Mouse (Mus musculus) hindbrain, embryonic 13.5 days (tissue): ENCODE measurements around the gene Vps37b. TPM values are rescaled to one million over a fixed set of nuclear protein-coding genes. Genes with fewer than 3 reads are reported as not detected.

Source experiments
- ATAC-seq: fragments of 200-750 bp; cut with Nextera tagmentation; 2 replicates; pipeline ENCODE4 v1.8.0; 2017; ENCODE audit warnings: moderate TSS enrichment; ENCODE audit not compliant: low FRiP score
- H3K27ac ChIP-seq: fragments of 300-500 bp; sonication (generic); 2 replicates; pipeline ENCODE4 v1.5.1; 2015; ENCODE audit warnings: inconsistent platforms, mild to moderate bottlenecking, moderate library complexity
- H3K27me3 ChIP-seq: fragments of 300-500 bp; sonication (generic); 2 replicates; pipeline ENCODE4 v1.6.1; 2015; ENCODE audit warnings: mild to moderate bottlenecking, inconsistent platforms
- H3K36me3 ChIP-seq: fragments of 300-500 bp; sonication (generic); 2 replicates; pipeline ENCODE4 v1.6.1; 2015; ENCODE audit warnings: mild to moderate bottlenecking, inconsistent platforms
- H3K4me1 ChIP-seq: fragments of 300-500 bp; sonication (generic); replicated peaks from 2 replicates; pipeline ENCODE4 v1.6.1; 2015; ENCODE audit warnings: inconsistent platforms
- H3K4me2 ChIP-seq: fragments of 300-500 bp; sonication (generic); 2 replicates; pipeline ENCODE4 v1.6.1; 2015; ENCODE audit warnings: inconsistent platforms, mild to moderate bottlenecking, moderate library complexity
- H3K4me3 ChIP-seq: fragments of 300-500 bp; sonication (generic); 2 replicates; pipeline ENCODE4 v1.5.1; 2015; ENCODE audit warnings: mild to moderate bottlenecking, inconsistent platforms
- H3K9ac ChIP-seq: fragments of 300-500 bp; sonication (generic); 2 replicates; pipeline ENCODE4 v1.6.1; 2015; ENCODE audit warnings: mild to moderate bottlenecking, inconsistent platforms
- H3K9me3 ChIP-seq: fragments of 300-500 bp; sonication (generic); 2 replicates; pipeline ENCODE4 v1.6.1; 2016; ENCODE audit warnings: inconsistent platforms
- WGBS: fragments of 180-500 bp; shearing (Covaris S2); methylation state at CpG from one replicate; pipeline ENCODE4 v1.1.7; 2015; 5-methylcytosine and 5-hydroxymethylcytosine counted together
- polyA plus RNA-seq: library from polyadenylated mRNA; unstranded; fragments of >200 nt; fragmentation: Nextera tagmentation; extraction: Ambion mirVana; gene quantifications from 2 replicates; pipeline ENCODE4 v1.2.1, GENCODE M21; 2015

Gene Vps37b
- polyA plus RNA-seq, 1 experiment from 2014 or later: 84.7 TPM

DNA sequence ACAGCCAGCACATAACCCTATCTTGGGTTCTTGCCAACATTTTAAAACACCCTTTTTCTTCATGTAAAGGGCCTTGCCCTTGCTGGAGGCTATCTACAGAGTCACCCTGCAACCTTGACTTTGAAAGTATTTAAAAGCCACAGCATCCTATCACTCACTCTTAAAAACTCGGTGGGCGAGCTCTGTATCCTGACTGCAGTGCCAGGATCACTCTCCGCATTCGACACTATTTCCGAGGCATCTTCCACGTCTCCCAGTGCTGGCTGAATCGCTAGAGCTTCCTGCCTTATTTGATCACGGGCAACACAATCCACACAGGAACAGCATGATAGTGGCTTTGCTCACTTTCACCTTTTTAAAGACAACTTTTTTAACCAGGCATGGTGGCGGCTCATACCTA is 14.1 kb downstream of the Vps37b start:
- H3K27ac ChIP-seq: peak overlapping the region; percentile 13; the same call in 1 of the 2 replicates
- no peaks in the 10 kb centered on the region for H3K9me3 ChIP-seq
- peaks cover 15% of the 10 kb centered on the region for H3K36me3 ChIP-seq
- peaks cover 81% of the 10 kb centered on the region for H3K4me1 ChIP-seq
- H3K4me3 ChIP-seq: no peak overlapping the region
- WGBS: 79% methylated on average over 9 of the region's 9 CpGs
- 0 out of 2 replicates have a peak overlapping the region, but pooled peaks have one; percentile 8 for H3K4me2 ChIP-seq
- peak overlapping the region; percentile 61; the same call in 1 of the 2 replicates for H3K9ac ChIP-seq
- H3K27me3 ChIP-seq: no peaks in the 10 kb centered on the region
- no peak for ATAC-seq

DNA sequence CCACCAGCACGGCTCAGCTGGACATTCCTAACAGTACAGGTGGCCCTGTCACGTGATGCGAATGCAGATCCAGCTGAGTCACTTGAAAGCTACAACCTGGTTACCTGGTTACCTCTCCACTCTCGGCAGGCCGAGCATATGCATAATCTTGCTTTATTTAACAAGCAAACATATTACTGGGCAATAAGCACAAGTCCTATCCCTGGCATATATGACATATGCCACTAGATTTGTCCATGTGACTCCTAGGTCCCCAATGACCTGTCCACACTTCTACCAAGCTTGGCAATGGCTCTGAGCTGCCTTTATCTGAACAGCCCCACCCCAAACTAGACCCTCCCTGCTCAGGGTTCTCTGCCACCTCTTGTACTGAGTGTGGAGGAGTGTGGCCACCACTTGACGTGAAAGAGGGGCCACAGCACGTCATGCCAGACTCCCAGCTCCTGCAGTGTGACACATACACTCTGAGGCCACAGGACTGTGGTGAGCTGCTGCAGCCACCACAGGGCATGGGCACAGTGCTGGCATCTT is 15.7 kb downstream of the Vps37b start:
- no peaks in the 10 kb centered on the region for H3K27me3 ChIP-seq
- ATAC-seq: no peak
- 91% methylated on average over 7 of the region's 7 CpGs for WGBS
- H3K36me3 ChIP-seq: peaks cover 5% of the 10 kb centered on the region
- H3K27ac ChIP-seq: peak overlapping the region; percentile 30; the same call in 1 of the 2 replicates
- peaks cover 90% of the 10 kb centered on the region for H3K4me1 ChIP-seq
- H3K9me3 ChIP-seq: no peaks in the 10 kb centered on the region
- H3K4me3 ChIP-seq: no peak overlapping the region
- no peak overlapping the region for H3K9ac ChIP-seq
- no peak overlapping the region for H3K4me2 ChIP-seq

DNA sequence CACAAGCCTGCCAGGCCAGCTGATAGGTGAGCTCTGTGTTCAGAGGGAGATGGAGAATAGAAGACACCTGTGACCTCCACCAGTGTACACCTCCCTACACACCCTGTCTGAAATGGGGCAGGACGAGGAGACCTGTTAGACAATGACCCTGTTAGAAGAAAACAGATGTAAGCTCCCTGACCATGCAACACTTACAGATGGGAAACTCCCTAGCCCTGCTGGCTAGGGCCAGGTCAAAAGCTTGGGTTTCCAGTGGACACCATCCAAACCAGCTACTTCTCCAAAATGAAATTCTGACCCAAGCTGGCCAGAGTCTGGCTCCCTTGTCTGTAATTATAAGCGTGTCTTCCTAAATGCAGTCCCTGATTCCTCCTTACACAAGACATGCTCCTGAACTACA is 16.3 kb downstream of the Vps37b start:
- peak overlapping the region; percentile 25; the same call in 1 of the 2 replicates for H3K27ac ChIP-seq
- H3K36me3 ChIP-seq: no peaks in the 10 kb centered on the region
- H3K27me3 ChIP-seq: no peaks in the 10 kb centered on the region
- WGBS: 63% methylated on average over 2 of the region's 2 CpGs
- no peak overlapping the region for H3K4me3 ChIP-seq
- no peak overlapping the region for H3K9ac ChIP-seq
- no peak for ATAC-seq
- H3K4me1 ChIP-seq: peaks cover 97% of the 10 kb centered on the region
- no peak overlapping the region for H3K4me2 ChIP-seq
- no peaks in the 10 kb centered on the region for H3K9me3 ChIP-seq

DNA sequence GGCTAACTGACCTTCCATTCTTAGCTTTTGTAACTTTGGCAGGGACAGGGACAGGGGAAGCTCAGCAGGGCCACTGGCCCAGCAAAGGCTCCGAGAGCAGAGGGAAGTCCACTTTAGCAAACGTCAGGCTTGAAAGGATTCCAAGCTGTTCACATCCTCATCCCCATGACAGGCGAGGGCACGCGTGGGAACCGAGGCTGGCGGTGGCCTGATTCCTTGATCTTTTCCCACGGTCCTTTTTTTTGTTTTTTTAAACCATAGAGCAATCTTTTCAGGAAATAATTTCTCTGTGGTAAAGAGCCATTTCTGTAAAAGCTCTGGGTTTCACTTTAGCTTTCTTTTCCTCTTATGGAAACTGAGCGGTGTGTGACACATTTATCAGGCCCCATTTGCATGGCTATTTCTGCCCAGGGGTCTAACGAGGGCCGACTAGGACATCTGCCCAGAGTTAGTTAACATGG is 17.2 kb downstream of the Vps37b start:
- Histone ChIP-seq H3K4me2 (peak overlapping the region; percentile 23; the same call in 1 of the 2 replicates), H3K27me3 (no peaks in the 10 kb centered on the region), H3K9ac (no peak overlapping the region), H3K9me3 (no peaks in the 10 kb centered on the region), H3K27ac (peak overlapping the region; percentile 91), H3K36me3 (peaks cover 7% of the 10 kb centered on the region), H3K4me3 (no peak overlapping the region), H3K4me1 (peaks cover 98% of the 10 kb centered on the region)
- WGBS: 3% methylated on average over 11 of the region's 11 CpGs
- no peak for ATAC-seq

DNA sequence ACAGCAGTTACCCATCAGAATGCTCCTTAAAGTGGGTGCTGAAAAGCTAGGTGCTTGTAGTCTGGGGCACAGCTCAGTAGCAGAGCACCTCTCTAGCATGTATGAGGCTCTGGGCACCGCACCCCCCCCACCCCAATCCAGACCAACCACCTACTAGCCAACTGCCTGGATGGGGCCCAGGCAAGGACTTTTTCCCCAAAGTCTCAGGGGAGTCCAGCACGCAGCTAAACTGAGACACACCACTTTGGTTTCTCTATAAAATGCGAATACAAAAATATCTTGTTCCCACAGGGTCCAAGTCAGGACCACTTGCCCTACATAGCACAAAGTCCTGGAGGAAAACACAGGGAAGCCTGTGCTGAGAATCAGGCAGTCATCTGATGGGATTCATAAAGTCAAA is 17.9 kb downstream of the Vps37b start:
- no peaks in the 10 kb centered on the region for H3K27me3 ChIP-seq
- no peak overlapping the region for H3K9ac ChIP-seq
- peak overlapping the region; percentile 91 for H3K27ac ChIP-seq
- peaks cover 12% of the 10 kb centered on the region for H3K36me3 ChIP-seq
- peaks cover 94% of the 10 kb centered on the region for H3K4me1 ChIP-seq
- no peaks in the 10 kb centered on the region for H3K9me3 ChIP-seq
- no peak overlapping the region for H3K4me3 ChIP-seq
- no peak overlapping the region; the same call in 1 of the 2 replicates for H3K4me2 ChIP-seq
- 63% methylated on average over 3 of the region's 3 CpGs for WGBS
- no peak for ATAC-seq

DNA sequence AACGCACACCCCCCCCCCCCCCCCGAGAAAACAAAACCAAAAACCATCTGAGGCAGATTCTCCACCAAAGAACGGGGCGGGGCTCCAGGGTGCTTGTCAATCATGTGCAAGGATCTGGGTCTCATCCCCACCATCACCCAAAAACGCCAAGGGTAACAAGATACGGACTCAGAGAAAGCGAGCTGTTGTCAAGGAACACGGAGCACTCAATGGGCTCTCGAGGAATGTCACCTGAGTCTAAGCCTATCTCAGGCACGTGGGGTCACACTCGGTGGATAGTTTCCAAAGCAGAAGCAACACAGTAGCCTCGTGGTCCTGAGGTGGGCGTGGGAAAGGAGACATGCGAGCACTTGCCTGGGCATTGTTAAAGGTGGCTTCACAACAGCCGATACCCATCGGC is 18.3 kb downstream of the Vps37b start:
- Histone ChIP-seq H3K36me3 (peaks cover 17% of the 10 kb centered on the region), H3K4me3 (no peak overlapping the region), H3K4me1 (peaks cover 89% of the 10 kb centered on the region), H3K27me3 (no peaks in the 10 kb centered on the region), H3K4me2 (no peak overlapping the region), H3K9me3 (no peaks in the 10 kb centered on the region), H3K27ac (peak overlapping the region; percentile 91), H3K9ac (no peak overlapping the region)
- WGBS: 81% methylated on average over 16 of the region's 16 CpGs
- ATAC-seq: no peak

DNA sequence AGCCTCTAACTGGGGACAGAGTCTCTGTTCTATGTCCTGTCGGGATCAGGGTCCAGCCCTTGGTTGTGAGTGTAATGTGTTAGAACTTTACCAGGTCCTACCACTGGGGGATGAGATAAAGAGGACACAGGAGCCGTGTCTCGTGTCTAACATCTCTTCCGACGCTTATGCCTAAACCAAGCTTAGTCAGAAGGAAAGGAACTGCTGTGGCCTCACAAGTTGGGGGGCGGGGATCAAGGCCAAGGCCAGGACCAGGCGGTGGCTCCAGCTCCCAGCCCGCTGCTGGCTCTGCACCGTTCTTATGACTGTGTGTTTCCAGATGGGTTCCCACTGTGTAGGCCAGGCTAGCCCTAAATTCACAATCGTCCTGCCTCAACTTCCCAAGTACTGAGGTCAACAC is 19.2 kb downstream of the Vps37b start:
- Histone ChIP-seq H3K4me1 (peaks cover 81% of the 10 kb centered on the region), H3K9me3 (no peaks in the 10 kb centered on the region), H3K9ac (no peak overlapping the region), H3K4me2 (no peak overlapping the region), H3K4me3 (no peak overlapping the region), H3K27me3 (no peaks in the 10 kb centered on the region), H3K36me3 (peaks cover 25% of the 10 kb centered on the region), H3K27ac (peak overlapping the region; percentile 91)
- 89% methylated on average over 10 of the region's 10 CpGs for WGBS
- no peak for ATAC-seq

DNA sequence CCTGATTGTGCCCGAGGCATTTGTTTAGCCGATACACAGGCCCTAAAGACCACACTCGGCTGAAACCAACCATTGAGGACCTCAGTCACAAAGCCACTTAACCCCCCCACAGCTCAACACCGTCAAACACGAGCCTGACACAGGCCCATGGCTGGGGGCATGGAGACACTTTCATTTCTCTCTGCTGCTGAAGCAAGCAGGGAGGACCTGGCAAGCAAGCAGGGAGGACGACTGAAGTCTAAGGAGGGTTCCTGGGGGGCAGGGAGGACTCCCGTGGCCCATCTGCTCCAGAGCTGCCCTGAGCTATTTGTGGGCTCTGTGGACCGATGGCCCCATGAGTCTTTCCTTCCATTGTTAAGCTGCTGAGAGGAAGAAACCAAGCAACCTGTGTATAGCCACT is 20.1 kb downstream of the Vps37b start:
- no peak for ATAC-seq
- peak overlapping the region; percentile 42 for H3K4me2 ChIP-seq
- 6% methylated on average over 8 of the region's 8 CpGs for WGBS
- no peaks in the 10 kb centered on the region for H3K27me3 ChIP-seq
- H3K27ac ChIP-seq: peak overlapping the region; percentile 91
- peaks cover 35% of the 10 kb centered on the region for H3K36me3 ChIP-seq
- no peak overlapping the region for H3K4me3 ChIP-seq
- peaks cover 73% of the 10 kb centered on the region for H3K4me1 ChIP-seq
- H3K9ac ChIP-seq: peak overlapping the region; percentile 63
- H3K9me3 ChIP-seq: no peaks in the 10 kb centered on the region

DNA sequence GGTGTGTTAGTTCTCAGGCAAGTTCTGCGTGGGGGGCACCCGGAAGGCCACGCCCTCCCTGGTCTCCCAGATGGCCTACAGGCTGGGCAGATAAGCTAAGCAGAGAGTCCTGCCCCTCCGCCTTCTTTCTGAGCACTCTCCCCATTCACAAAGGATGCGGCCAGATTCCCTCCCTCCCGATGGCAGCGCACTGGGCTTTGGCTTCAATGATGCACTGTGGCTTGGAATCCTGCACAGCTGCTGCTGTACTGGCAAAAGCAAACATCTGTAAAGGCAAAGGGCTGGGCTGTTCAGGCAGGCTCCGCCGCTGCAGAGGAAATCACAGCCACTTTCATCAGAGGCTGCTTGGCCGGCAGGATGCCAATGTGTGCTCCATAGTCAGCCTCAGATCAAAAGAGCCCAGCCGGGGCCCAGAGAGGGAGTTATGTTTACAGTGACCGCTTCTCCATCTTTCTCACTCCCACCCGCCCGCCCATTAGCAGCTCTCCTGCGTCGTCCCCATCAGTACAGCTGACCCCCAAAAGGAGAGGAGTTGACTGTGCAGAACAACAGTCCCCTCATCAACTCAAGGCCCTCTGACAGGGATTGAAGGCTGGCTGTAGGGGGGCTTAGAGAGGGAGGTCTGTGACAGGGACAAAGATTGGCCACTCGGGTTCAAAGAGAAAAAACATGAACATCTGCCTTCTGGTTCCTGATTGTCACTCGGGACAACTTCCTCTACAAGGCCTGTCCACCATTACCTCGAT is 21.0 kb downstream of the Vps37b start:
- ATAC-seq: peak; percentile 49
- peaks cover 73% of the 10 kb centered on the region for H3K4me1 ChIP-seq
- H3K4me2 ChIP-seq: peak overlapping the region; percentile 42
- peak overlapping the region; percentile 91 for H3K27ac ChIP-seq
- peaks cover 43% of the 10 kb centered on the region for H3K36me3 ChIP-seq
- H3K4me3 ChIP-seq: 0 out of 2 replicates have a peak overlapping the region, but pooled peaks have one; percentile 3
- WGBS: 4% methylated on average over 19 of the region's 19 CpGs
- peak overlapping the region; percentile 63 for H3K9ac ChIP-seq
- no peaks in the 10 kb centered on the region for H3K9me3 ChIP-seq
- H3K27me3 ChIP-seq: no peaks in the 10 kb centered on the region

DNA sequence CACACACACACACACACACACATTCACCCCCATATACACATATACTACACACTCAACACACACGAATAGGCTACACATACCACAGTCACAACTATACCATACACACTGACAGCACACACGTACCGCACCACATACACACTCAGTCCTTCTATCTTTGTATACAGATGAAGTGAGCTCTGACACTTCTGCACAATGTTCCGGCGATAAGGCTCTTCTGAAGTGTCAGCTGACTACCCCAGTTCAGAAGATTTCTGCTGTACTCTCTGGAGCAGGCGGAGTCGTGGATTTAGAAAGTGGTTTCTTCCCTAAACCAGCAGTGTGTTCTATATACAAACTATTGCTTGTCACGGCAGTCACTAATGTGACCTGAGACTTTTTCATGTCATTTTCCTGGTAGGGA is 22.0 kb downstream of the Vps37b start:
- 91% methylated on average over 8 of the region's 8 CpGs for WGBS
- Histone ChIP-seq H3K9ac (no peak overlapping the region), H3K4me1 (peaks cover 69% of the 10 kb centered on the region), H3K4me3 (no peak overlapping the region), H3K27me3 (no peaks in the 10 kb centered on the region), H3K36me3 (peaks cover 53% of the 10 kb centered on the region), H3K27ac (peak overlapping the region; percentile 91), H3K4me2 (no peak overlapping the region), H3K9me3 (no peaks in the 10 kb centered on the region)
- no peak for ATAC-seq

DNA sequence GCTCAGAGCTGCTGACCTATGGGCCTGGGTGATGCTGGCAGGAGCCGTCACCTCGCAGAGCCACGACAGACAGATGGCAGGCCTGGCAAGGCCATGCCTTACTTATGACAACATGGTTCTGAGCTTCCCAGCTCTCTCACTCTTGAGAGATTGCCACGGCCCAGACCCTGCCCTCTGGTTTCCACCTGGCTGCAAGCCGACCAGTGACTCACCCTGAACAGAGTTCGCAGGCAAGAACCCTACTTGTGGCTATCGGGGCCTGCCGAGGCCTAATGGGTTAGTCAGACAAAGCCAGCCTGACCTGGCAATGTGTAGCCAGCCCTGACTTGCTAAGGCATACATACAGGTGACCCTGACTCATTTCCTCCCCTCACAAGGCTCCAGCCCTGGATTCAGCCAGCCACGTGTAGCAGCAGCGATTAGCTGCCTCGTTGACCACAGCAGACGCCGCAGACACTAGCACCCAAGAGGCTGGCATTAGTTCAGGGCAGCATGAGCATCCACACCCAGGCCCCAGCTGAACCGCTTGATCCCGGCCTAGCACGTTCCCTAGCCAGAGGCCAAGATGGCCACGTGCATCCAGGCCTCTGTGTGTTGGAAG is 25.1 kb downstream of the Vps37b start:
- Histone ChIP-seq H3K9ac (0 out of 2 replicates have a peak overlapping the region, but pooled peaks have one; percentile 19), H3K36me3 (peaks cover 74% of the 10 kb centered on the region), H3K4me3 (no peak overlapping the region), H3K9me3 (no peaks in the 10 kb centered on the region), H3K4me1 (peaks cover 60% of the 10 kb centered on the region), H3K4me2 (no peak overlapping the region), H3K27ac (0 out of 2 replicates have a peak overlapping the region, but pooled peaks have one; percentile 40), H3K27me3 (no peaks in the 10 kb centered on the region)
- WGBS: 87% methylated on average over 17 of the region's 17 CpGs
- no peak for ATAC-seq

DNA sequence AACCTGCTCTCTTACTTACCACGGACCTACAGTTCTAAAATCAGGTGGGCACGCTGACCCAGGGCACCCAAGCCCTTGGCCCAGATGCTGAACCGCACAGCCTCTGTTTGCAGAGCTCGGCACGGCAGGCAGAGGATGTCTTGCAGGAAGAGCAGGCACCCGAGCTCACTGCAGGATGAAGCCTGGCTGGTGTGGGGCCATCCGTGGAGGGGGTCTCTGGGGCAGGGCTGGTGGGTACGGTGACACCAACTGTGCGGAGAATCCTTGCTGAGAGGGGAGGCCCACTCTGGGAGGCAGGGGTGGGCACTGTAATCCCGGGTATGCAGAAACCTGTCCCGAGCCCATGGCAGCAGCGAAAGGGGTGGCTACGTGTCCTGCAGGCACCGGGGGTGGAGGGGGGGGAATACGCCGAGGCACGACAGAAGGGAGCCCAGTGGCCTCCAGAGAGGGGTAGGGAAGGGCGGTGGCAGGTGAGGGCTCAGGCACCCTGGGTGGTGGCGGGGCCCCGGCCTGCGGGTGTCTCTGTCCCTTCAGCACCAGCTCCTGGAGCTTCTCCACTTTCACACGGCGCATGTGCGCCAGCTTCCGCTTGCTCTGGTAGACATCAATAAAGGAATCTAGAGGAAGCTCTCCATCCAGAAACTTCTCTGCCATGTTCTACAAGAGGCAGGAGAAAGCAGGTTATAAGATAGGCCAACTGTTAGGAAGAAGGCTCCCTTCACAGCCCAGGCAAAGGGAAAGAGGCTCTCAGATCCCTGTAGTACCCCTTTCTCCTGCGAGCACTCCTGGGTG is 25.8 kb downstream of the Vps37b start:
- WGBS: 90% methylated on average over 26 of the region's 26 CpGs
- peaks cover 77% of the 10 kb centered on the region for H3K36me3 ChIP-seq

More for the DNA sequence above, 25.8 kb downstream of the Vps37b start:
- Histone ChIP-seq H3K9me3 (no peaks in the 10 kb centered on the region), H3K27me3 (no peaks in the 10 kb centered on the region), H3K4me3 (no peak overlapping the region), H3K4me1 (peaks cover 54% of the 10 kb centered on the region), H3K27ac (peak overlapping the region; percentile 40), H3K9ac (0 out of 2 replicates have a peak overlapping the region, but pooled peaks have one; percentile 19), H3K4me2 (no peak overlapping the region)
- ATAC-seq: no peak
